Mouse (Mus musculus) lung, adult 2 months (tissue): Measurements from ENCODE around the gene Nfatc3.

Experiments
- CTCF ChIP-seq: fragments of 200-500 bp; IDR thresholded peaks from 2 replicates; pipeline ENCODE4 v1.5.1; 2011; ENCODE audit warnings: mild to moderate bottlenecking, low read length, control low read depth; ENCODE audit not compliant: insufficient read depth
- POLR2A ChIP-seq: fragments of 200-500 bp; IDR thresholded peaks from 2 replicates; pipeline ENCODE4 v1.6.1; 2011; ENCODE audit warnings: low read depth, mild to moderate bottlenecking, control low read depth, low read length, borderline replicate concordance; ENCODE audit errors: extremely low read depth

DNA sequence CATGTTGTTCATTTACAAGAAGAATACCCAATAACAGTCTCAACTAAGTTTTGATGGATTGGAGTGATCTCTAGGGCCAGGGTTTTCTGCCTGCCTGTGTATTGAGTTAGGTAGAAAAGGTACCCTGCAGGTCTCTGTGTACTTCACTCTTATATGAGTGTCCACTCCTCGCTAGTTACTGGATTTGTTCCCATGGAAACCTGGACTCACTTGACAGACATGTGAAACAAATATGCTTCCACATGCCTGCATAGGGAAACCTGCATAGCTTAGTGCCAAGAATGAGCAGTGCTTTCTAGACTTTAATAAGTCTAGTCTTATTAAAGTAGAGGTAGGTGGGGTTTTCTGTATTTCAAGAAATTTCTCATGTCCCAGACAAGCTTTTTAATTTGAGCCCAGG, 118.3 kb downstream of the Nfatc3 start:
- TF ChIP-seq CTCF (no peak), POLR2A (no peak)
